Comparison of ENCODE assay signal across 28 mouse cellular contexts in genomic region chr5:23917301-23917700, GRCm38 (mm10).
DNase-seq lines count a peak whose midpoint lies in the region; ATAC-seq and TF ChIP-seq lines count a peak whose summit lies in the region.
"Had no signal": no experiment of that assay in that cellular context is flagged by ENCODE, and none has a peak within 500 bp of the region (broad histone marks: within the 10 kb centered on the region; RNA-seq: fewer than 3 reads in every experiment).

No protein-coding gene starts in this region.

- TF ChIP-seq EP300 in MEL (IDR thresholded peaks at IDR 0.05; ENCODE audit: low read depth in 1 of 2, low read length in 2 of 2), result peak; percentile 7 to 11; a peak in 1 of 4 replicates

- 0 out of 2 replicates have a peak, but pooled peaks have one; percentile 23 for ATAC-seq in erythroblast, adult 5-6 weeks (replicated peaks; ENCODE audit: low FRiP score, poor library complexity, severe bottlenecking)
- ATAC-seq in liver, embryonic 12.5 days, result peak; percentile 77; the same call in 1 of the 2 replicates
- ATAC-seq in liver, embryonic 15.5 days (ENCODE audit: insufficient read depth), result peak; percentile 49; the same call in 1 of the 2 replicates
- ATAC-seq: forebrain, embryonic 15.5 days; hindbrain, postnatal 0 days; inflammation-experienced regulatory T-cells, adult 6 months had no signal

- no peaks in the 10 kb centered on the region for H3K27me3 ChIP-seq in MEL (ENCODE audit: control insufficient read depth in 1 of 2, insufficient read depth in 2 of 2, low read length in 2 of 2)
- H3K27me3 ChIP-seq in liver, embryonic 12.5 days (replicated peaks), result no peaks in the 10 kb centered on the region; the same call in 1 of the 2 replicates
- peaks cover 4% of the 10 kb centered on the region; the same call in 1 of the 2 replicates for H3K27me3 ChIP-seq in liver, embryonic 15.5 days
- H3K27me3 ChIP-seq: CH12.LX; forebrain, embryonic 12.5 days; forebrain, embryonic 15.5 days; heart, embryonic 13.5 days had no signal

- peaks cover 8 to 30% of the 10 kb centered on the region in 2 experiments for H3K4me1 ChIP-seq in MEL (ENCODE audit: control insufficient read depth in 1 of 2, insufficient read depth in 2 of 2, low read length in 2 of 2)
- peaks cover 69% of the 10 kb centered on the region for H3K4me1 ChIP-seq in liver, embryonic 12.5 days
- peaks cover 53% of the 10 kb centered on the region for H3K4me1 ChIP-seq in liver, embryonic 15.5 days (replicated peaks)

- no peak overlapping the region for H3K9ac ChIP-seq in MEL (ENCODE audit: control insufficient read depth, low read depth, low read length, poor library complexity, severe bottlenecking)
- H3K9ac ChIP-seq in liver, embryonic 12.5 days, result no peak overlapping the region
- H3K9ac ChIP-seq in liver, embryonic 15.5 days, result no peak overlapping the region
- H3K9ac ChIP-seq: forebrain, embryonic 12.5 days; forebrain, embryonic 15.5 days; heart, embryonic 13.5 days; hindbrain, embryonic 14.5 days had no signal

- no peak for TF ChIP-seq RAD21 in MEL (IDR thresholded peaks at IDR 0.05; ENCODE audit: low read depth, low read length)

- no peak overlapping the region for H3K27ac ChIP-seq in MEL (ENCODE audit: control insufficient read depth, low read depth, low read length)
- peak overlapping the region; percentile 33 for H3K27ac ChIP-seq in liver, embryonic 12.5 days
- peak overlapping the region; percentile 62 for H3K27ac ChIP-seq in liver, embryonic 15.5 days (replicated peaks)
- H3K27ac ChIP-seq: forebrain, embryonic 12.5 days; forebrain, embryonic 15.5 days; heart, adult 2 months; heart, embryonic 10.5 days; heart, embryonic 13.5 days; hindbrain, embryonic 14.5 days; hindbrain, postnatal 0 days had no signal

- TF ChIP-seq CTCF in MEL (IDR thresholded peaks at IDR 0.05 in 2 of 3, conservative IDR thresholded peaks at IDR 0.05 in 1 of 3; ENCODE audit: control insufficient read depth in 1 of 3, insufficient read depth in 1 of 3, low read depth in 2 of 3, low read length in 3 of 3, poor library complexity in 1 of 3, severe bottlenecking in 1 of 3), result no peak

- no peaks in the 10 kb centered on the region for H3K9me3 ChIP-seq in MEL (replicated peaks; ENCODE audit: insufficient read depth, low read length)
- no peaks in the 10 kb centered on the region for H3K9me3 ChIP-seq in liver, embryonic 12.5 days (replicated peaks)
- no peaks in the 10 kb centered on the region for H3K9me3 ChIP-seq in liver, embryonic 15.5 days (replicated peaks)
- H3K9me3 ChIP-seq: forebrain, embryonic 12.5 days; forebrain, embryonic 15.5 days; G1E; heart, embryonic 10.5 days had no signal

- H3K79me2 ChIP-seq in MEL (ENCODE audit: control insufficient read depth, insufficient read depth, low read length, poor library complexity), result no peaks in the 10 kb centered on the region

- peaks cover 0 to 15% of the 10 kb centered on the region in 2 experiments; a peak in 2 of 4 replicates for H3K36me3 ChIP-seq in MEL (ENCODE audit: control insufficient read depth in 1 of 2, insufficient read depth in 2 of 2, low read length in 2 of 2)
- no peaks in the 10 kb centered on the region; the same call in 1 of the 2 replicates for H3K36me3 ChIP-seq in liver, embryonic 12.5 days
- peaks cover 13% of the 10 kb centered on the region; the same call in 1 of the 2 replicates for H3K36me3 ChIP-seq in liver, embryonic 15.5 days (replicated peaks)
- H3K36me3 ChIP-seq: forebrain, embryonic 12.5 days; forebrain, embryonic 15.5 days; G1E; heart, embryonic 10.5 days; heart, embryonic 13.5 days had no signal

- no peak overlapping the region for H3K4me3 ChIP-seq in MEL (ENCODE audit: control insufficient read depth in 1 of 2, insufficient read depth in 1 of 2, low read depth in 2 of 2, low read length in 2 of 2)
- H3K4me3 ChIP-seq in liver, embryonic 12.5 days, result no peak overlapping the region
- no peak overlapping the region for H3K4me3 ChIP-seq in liver, embryonic 15.5 days (replicated peaks)
- H3K4me3 ChIP-seq: forebrain, embryonic 12.5 days; forebrain, embryonic 15.5 days; heart, adult 2 months; heart, embryonic 10.5 days; heart, embryonic 13.5 days had no signal

- peak overlapping the region; percentile 1 for H3K4me2 ChIP-seq in liver, embryonic 12.5 days
- H3K4me2 ChIP-seq in liver, embryonic 15.5 days, result peak overlapping the region; percentile 25; the same call in 1 of the 2 replicates
- H3K4me2 ChIP-seq: forebrain, embryonic 12.5 days; forebrain, embryonic 15.5 days; heart, embryonic 13.5 days; hindbrain, embryonic 14.5 days had no signal

- TF ChIP-seq POLR2A in MEL (IDR thresholded peaks at IDR 0.05; ENCODE audit: control insufficient read depth in 1 of 2, insufficient read depth in 1 of 2, low read depth in 1 of 2, low read length in 2 of 2, poor library complexity in 1 of 2), result no peak

- 38% methylated on average over 1 of the region's 1 CpGs for WGBS in liver, embryonic 12.5 days (ENCODE audit: insufficient replicate concordance)
- WGBS in liver, embryonic 15.5 days (ENCODE audit: insufficient replicate concordance), result 23% methylated on average over 1 of the region's 1 CpGs

- DNase-seq in MEL (ENCODE audit: low read depth, low spot score), result no peak
- DNase-seq in spleen, postnatal 10 days (ENCODE audit: low spot score in 2 of 2), result no peak
- no peak for DNase-seq in lung, postnatal 10 days
- DNase-seq in adrenal gland, postnatal 4 days (ENCODE audit: low spot score in 2 of 2), result no peak
- DNase-seq in heart, adult 11 months, result no peak
- DNase-seq: adrenal gland, adult 2 months; adrenal gland, postnatal 14 days; B cell, adult 2 months; cerebellum, adult 11 months; cerebellum, adult 8-10 months; cerebellum, postnatal 10 days; cerebellum, postnatal 36 days; gastrocnemius, postnatal 25 days; heart, adult 2 months; heart, postnatal 14 days; heart, postnatal 4 days had no signal

TF ChIP-seq in MEL, 35 proteins besides CTCF, POLR2A, EP300 and RAD21:
- TF ChIP-seq BHLHE40 (IDR thresholded peaks at IDR 0.05; ENCODE audit: borderline replicate concordance, low read depth, low read length), result no peak
- TF ChIP-seq MEF2A (IDR thresholded peaks at IDR 0.05; ENCODE audit: extremely low read depth, insufficient replicate concordance, low read depth, low read length, poor library complexity, severe bottlenecking), result no peak
- 0 out of 2 replicates have a peak, but pooled peaks have one; percentile 12 for TF ChIP-seq GATA1 (IDR thresholded peaks at IDR 0.05; ENCODE audit: low read depth, low read length)
- peak; percentile 39; the same call in 1 of the 2 replicates for TF ChIP-seq MXI1 (IDR thresholded peaks at IDR 0.05; ENCODE audit: low read depth, low read length)
TF ChIP-seq in MEL: peak in this region for 2.

Comparison
In these comparisons a context has a peak if more than half of its experiments do, and no peak if none do; other contexts are left out.
1. ATAC-seq: peak in every context shown above with its lines; median percentile 77 in liver, embryonic 12.5 days; 49 in liver, embryonic 15.5 days; 23 in erythroblast, adult 5-6 weeks.